Mouse (Mus musculus): ENCODE measurements around the gene Theg.

Theg gene

GRCm38 (mm10) chr10:79587061-79587751 is at the start of gene Theg:
TSS of gene Theg (minus strand) at chr10:79587331.
- peak; percentile 87 for DNase-seq

GRCm38 (mm10) chr10:79636287-79636686 is 49.2 kb upstream of the Theg start:
- no peak for DNase-seq

DNA sequence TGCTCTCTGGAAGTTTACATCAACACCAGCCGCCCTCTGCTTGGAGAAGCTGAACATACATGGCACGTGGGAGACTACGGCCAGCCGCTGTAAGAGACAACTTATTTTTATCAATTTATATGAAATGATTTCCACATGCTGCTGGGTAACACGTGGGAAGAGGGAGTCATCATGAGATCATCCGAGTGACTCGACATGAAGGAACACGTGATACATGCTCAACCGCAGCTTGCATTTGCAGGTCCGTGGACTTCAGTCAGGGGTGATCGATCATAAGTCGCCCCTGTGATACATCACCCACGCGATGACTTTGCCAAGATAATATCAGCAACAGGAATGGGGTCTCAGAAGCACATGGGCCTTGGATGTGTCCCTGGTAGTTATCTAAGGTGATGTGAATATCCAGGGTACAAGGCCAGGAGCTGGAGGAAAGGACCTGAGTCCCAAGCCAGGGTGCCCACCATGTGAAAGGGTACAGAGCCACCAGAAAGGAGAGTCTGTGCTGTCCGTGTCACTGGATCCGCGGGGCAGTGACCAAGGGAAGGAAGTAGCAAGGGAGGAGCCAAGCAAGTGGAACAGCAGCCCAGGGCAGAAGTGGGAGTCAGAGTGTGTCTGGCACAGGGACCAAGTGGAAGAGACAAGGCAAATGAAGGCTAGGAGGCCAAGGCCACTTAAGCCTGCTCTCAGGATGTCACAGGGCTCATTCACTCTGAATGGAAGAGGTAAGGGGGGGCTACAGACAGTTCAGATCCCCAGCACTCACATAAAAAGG is 46.1 kb upstream of the Theg start:
- DNase-seq = no peak

GRCm38 (mm10) chr10:79631432-79631831 is 44.3 kb upstream of the Theg start:
- DNase-seq = no peak

DNA sequence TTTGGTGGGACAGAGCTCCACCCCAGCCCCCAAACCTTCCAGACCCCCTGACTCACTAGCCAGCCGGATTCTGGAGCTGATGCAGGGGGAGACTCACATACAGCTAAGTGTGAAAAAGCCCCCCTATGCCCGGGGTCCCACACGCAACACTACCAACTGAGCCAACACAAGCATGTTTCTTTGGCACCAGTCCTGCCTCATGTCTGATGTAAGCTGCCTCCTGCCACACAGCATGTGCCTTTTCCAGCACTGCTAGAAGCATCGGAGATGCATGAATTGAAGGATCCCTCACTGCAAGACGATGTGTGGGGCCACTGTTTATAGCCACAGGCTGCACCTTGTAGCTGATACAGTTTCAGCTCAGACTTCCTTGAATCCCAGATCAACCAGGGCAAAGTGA is 41.2 kb upstream of the Theg start:
- no peak for DNase-seq

GRCm38 (mm10) chr10:79626156-79626555 is 39.0 kb upstream of the Theg start:
- no peak for DNase-seq

DNA sequence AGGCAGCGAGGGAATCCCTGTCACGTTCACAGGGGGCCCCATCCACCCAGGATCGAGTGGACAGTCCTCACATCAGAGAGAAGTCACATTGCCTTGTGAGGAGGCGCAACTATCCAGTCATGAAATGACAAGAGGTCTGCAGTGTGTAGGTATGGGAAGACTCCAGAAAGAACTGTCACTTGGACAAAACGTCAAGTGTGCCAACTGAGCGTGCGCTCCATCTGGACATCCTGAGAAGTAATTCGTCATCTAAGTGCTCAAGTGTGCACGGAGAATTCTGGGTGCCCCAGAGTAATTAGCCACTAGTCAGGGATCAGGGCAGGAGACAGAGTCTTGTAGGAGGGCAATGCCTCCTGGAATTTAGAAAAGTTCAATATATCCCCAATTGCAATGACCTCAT is 38.3 kb upstream of the Theg start:
- no peak for DNase-seq

DNA sequence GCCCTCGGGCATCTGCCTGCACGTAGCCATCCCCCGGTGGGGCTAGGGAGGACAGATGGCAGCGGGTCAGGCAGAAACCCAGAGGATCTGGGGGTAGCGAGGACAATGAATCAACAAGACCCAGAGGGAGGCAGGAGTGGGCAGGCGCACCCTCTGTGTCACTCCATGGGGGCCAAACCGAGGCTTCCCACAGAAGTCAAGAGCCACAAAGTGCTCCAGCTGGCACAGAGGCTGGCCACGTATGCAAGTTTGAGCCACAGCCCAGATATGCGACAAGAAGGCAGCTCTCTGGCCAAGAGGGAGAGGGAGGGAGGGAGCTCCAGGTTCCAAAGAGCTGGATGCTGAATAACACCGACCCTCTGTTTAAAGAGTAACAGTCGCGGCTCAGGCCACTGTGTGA is 36.8 kb upstream of the Theg start:
- peak; percentile 95 for DNase-seq

DNA sequence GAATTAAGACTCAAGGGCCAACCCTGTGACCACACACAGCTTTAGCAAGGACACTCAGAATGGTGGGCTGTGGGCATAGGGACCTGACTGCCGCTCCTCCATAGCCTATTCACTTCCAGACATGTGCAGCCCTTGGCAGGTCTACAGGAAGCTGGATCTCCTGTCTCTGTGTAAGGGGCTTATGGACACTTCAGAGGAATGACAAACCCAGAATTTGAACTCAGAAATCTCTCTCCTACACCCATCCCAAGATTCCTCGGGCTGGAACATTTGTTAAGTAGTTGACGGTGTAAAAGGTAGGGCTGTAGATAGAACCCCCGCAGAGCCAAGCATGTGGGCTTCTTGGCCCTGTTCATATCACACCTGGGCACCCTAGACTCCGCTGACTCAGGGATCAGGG is 29.2 kb upstream of the Theg start:
- DNase-seq = no peak

DNA sequence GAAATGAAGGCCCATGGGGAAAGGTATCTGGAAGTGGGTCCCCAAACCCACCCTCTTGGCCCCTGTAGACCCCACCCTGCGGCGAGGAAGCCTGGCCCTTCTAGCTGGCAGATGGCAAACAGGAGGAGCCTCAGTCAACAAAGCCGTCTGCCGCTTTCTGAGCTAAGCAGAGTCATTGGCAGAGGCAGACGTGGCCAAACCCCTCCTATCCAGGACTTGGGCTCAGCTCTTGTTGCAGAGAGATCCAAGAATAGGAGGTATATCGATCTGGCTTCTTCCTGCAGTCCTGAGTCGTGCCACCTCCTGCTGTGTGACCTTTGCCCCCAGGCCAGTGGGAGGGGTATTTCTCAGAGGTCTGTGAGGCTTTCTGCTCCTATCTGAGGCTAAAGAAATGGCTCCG is 28.7 kb upstream of the Theg start:
- DNase-seq = no peak

GRCm38 (mm10) chr10:79614305-79614643 is 27.1 kb upstream of the Theg start:
- no peak for DNase-seq

DNA sequence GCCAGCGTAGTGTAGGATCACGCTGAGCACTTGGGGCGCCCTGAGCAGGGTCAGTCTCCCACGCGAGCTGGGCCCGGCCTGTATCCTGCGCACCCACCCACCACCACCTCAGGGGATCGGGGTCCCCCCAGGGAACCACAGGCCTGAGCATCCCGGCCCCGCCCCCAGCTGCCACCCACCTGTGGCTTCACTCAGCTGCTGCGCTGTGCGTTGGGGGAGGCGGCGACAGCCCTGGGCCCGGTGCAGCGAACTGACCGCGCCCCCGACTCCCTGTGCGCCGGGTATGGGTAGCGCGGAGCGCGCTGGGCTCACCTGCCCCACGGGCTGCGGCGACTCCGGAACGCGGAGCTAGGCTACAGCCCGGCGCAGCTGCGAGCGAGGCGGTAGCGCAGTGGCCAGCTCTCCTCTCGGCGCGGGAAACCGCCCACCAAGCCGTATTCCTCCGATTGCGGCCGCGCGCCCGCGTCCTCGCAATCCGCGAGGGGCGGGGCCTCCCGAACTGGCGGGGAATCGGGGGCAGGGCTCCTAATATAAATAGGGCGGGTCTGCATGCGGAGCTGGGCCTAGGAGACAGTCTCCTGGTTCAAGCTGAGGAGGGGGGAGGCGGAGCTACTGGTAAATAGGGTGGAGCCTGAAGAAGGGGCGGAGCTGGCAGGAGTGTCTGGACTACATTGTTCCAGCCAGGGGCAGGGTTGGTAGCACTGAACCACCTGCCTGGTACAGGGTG is 26.6 kb upstream of the Theg start, which contains the start of gene C2cd4c:
Gene C2cd4c, minus strand, starts transcription at position 448 of the 727 bp plus-strand sequence.
- DNase-seq = peak; percentile 93

DNA sequence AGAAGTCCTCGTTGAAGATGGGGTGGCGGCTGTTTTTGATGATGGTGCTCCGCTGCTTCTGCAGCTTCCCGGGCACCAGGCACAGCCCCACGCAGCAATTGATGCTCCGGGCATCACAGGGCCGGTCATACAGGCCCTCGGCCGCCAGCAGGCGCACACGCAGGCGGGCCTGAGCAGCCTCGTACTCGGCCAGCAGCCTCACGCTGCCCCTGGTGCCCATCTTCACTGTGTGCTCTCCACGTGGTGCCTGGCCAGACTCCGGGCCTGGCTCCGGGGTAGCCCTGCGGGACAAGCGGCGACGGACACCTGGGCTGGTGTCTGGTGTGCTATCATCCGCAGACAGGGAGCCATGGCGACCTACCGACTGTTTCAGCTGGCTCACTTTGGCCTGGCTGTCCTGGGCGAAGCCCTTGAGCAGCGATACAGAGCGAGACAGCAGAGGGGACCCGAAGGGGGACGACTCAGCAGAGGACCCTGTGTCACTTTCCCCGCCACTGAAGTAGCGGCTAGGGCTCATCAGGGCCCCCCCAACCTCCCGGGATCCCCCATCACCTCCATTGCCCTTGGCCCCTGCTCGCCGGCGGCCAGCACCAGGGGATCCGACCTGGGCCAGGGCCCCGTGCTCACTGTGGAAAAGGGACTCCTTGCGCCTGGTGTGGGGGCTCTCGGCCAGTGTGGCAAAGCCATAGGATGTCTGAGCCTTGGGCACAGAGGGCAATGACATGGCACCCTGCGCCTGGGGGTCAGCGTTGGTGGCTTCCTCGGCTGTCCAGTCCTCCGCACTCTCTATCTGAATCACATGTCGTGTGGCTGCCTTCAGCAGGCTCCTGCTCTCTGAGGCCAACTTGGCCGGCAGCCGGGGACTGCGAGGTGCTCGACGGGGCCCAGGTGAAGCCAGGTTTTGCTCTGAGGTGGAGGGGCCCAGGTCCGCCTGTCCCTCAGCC is 25.3 kb upstream of the Theg start:
- DNase-seq = no peak

GRCm38 (mm10) chr10:79611296-79611695 is 24.2 kb upstream of the Theg start:
- no peak for DNase-seq

GRCm38 (mm10) chr10:79609276-79609675 is 22.1 kb upstream of the Theg start:
- no peak for DNase-seq

GRCm38 (mm10) chr10:79607892-79608291 is 20.8 kb upstream of the Theg start:
- no peak for DNase-seq

GRCm38 (mm10) chr10:79606537-79606936 is 19.4 kb upstream of the Theg start:
- no peak for DNase-seq

- DNase-seq = no peak
Measured at GRCm38 (mm10) chr10:79597936-79598230, 10.8 kb upstream of the Theg start.

DNA sequence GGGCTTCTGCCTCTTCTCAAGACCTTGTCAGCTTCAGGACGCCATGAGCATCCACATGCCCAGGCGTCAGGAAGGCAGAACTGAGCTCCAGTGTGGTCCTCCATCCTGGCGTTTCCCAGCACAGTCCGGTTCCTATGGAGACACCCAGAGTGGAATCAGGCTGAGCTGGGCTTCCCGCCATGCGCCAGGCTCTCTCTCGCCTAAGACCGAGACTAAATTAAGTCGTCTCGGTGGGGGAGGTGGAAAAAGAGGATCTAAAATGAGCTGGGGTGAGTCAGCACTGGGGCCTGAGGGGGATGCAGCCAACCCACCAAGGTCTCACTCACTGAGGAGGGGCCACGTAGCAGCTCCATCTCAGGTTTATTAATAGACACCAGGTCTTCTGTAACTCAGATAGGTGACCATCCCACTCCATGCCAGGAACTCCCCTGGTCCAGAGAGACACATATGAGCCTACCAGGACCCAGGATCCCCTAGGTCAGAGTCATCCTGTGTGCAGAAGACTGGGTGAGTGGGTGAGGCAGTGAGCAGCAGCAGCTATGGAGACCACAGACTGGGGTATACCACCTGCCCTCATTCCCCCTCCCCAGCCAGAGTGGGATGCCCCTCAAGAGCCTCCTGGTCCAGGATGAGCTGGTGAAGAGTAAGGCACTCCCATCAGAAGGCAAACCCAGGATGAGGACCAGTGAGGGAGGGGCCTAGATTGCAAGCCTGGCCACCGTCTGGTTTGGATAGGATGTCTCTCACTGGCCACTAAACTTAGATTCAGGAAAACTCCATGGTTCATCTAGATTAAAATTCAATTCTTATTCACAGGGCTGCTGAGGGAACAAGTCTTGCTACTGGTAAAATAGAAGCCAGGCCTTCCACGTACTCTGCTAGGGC is 10.2 kb upstream of the Theg start:
- DNase-seq = no peak

DNA sequence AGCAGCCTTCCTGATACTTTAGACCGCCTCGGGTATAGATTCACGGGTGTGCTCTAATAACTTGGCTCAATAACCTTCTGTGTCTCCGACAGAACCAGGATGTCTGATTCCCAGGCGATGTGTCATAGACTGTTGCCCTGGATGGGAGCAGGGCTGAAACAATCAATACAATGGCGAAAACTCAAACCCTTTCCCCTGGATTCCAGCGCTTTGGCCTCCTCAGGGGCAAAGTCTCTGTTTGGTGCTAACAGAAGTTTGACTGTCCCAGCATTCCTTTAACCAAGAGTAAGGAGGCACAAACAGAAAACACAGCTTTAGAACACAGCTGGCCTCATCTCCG is 8.4 kb upstream of the Theg start:
- no peak for DNase-seq

DNA sequence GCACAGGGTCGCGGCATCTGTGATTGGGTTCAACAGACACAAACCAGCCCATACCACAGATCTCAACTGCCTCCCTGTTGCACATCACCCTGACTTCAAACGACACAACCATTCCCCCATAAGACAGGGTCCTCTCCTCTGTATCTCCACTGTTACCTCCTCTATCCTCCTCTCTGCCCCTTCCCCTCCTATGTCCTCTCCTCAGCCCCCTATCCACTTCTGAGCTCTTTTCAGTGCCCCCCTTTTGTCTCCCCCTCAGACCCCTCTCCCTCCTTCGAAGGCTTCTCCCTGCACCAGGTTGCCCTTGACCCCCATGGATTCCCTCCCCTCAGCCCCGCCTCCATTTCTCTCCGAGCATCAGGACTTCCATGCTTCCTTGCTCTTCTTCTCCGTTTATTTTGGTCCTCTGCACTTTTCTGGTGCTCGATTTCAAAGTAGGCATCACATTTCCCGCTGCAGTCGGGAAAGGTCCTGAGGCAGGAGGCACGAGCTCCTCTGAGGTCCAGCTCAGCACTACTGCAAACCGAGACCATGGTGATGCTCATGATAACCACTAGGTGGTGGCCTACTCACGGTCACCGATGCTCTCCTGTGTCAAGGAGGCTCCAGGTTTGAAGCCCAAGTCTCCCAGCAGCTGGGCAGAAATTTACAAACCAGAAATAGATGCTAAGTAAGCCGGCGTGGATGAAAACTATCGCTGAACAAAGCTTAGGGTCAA is 7.9 kb upstream of the Theg start:
- no peak for DNase-seq
